Mouse (Mus musculus) heart, adult 2 months (tissue): Measurements from ENCODE around the gene Gpatch4. TPM values are rescaled to one million over a fixed set of nuclear protein-coding genes. Genes with fewer than 3 reads are reported as not detected.

Experiments used
- DNase-seq, 2 experiments: peaks; one replicate each; pipeline ENCODE4 v3.0.0; 2021
- H3K27ac ChIP-seq: fragments of 200-600 bp; 2 replicates; pipeline ENCODE4 v1.8.1; 2022
- H3K27me3 ChIP-seq: fragments of 200-500 bp; 2 replicates; pipeline ENCODE4 v1.6.1; 2012; ENCODE audit warnings: mild to moderate bottlenecking, low read length, inconsistent platforms, mixed read lengths; ENCODE audit not compliant: control insufficient read depth, insufficient read depth
- H3K36me3 ChIP-seq: fragments of 200-500 bp; 2 replicates; pipeline ENCODE4 v1.6.1; 2012; ENCODE audit warnings: low read length, inconsistent platforms; ENCODE audit not compliant: control insufficient read depth, insufficient read depth
- H3K4me1 ChIP-seq: fragments of 200-500 bp; 2 replicates; pipeline ENCODE4 v1.6.1; 2011; ENCODE audit warnings: low read length; ENCODE audit not compliant: control insufficient read depth, insufficient read depth
- H3K4me3 ChIP-seq: fragments of 200-600 bp; 2 replicates; pipeline ENCODE4 v1.8.1; 2022
- H3K79me2 ChIP-seq: fragments of 200-500 bp; replicated peaks from 2 replicates; pipeline ENCODE4 v1.6.1; 2012; ENCODE audit warnings: mild to moderate bottlenecking, inconsistent platforms, low read length, moderate library complexity, mixed read lengths; ENCODE audit not compliant: control insufficient read depth, insufficient read depth
- H3K9ac ChIP-seq: fragments of 200-500 bp; 2 replicates; pipeline ENCODE4 v1.6.1; 2012; ENCODE audit warnings: low read depth, mild to moderate bottlenecking, control low read depth, inconsistent platforms, low read length, mixed read lengths
- CTCF ChIP-seq: fragments of 200-600 bp; IDR thresholded peaks from 2 replicates; pipeline ENCODE4 v1.8.1; 2022; ENCODE audit warnings: antibody characterized with exemption, mild to moderate bottlenecking, moderate library complexity
- EP300 ChIP-seq: fragments of 200-500 bp; IDR thresholded peaks from 2 replicates; pipeline ENCODE4 v1.6.1; 2011; ENCODE audit warnings: low read depth, low read length, control low read depth; ENCODE audit not compliant: insufficient read depth
- POLR2A ChIP-seq: fragments of 200-500 bp; IDR thresholded peaks from 2 replicates; pipeline ENCODE4 v1.6.1; 2011; ENCODE audit warnings: mild to moderate bottlenecking, low read depth, low read length, control low read depth; ENCODE audit not compliant: insufficient read depth
- WGBS: fragments of 180-500 bp; shearing (Covaris S2); methylation state at CpG from one replicate; pipeline ENCODE4 v1.1.7; 2018; 5-methylcytosine and 5-hydroxymethylcytosine counted together
- intact Hi-C: fragments of 180-260 bp; cut with DNase I; formaldehyde crosslinking; loops from one replicate; pipeline ENCODE4 v1.15.1; 2025
- polyA plus RNA-seq: library from polyadenylated mRNA; depleted of rRNA; stranded (reverse); fragments of >200 nt; gene quantifications from 2 replicates; pipeline ENCODE4 v1.2.3, GENCODE M21; 2012; rRNA removed
- total RNA-seq, 2 experiments: library from RNA; stranded (reverse); gene quantifications; 2 replicates each; pipeline ENCODE4 v1.2.3; 2021

Gpatch4 gene
- total and polyA plus RNA-seq, 3 experiments, result 4.3 to 9.9 (median 9.5) TPM

GRCm38 (mm10) chr3:88094126-88094525 lies 51.2 kb downstream of the Gpatch4 start:
- no peaks in the 10 kb centered on the region for H3K79me2 ChIP-seq
- TF ChIP-seq EP300 (no peak), CTCF (no peak), POLR2A (no peak)
- intact Hi-C loops, result no loop called here
- no peak overlapping the region for H3K9ac ChIP-seq
- no peaks in the 10 kb centered on the region for H3K4me1 ChIP-seq
- no peak overlapping the region for H3K4me3 ChIP-seq
- H3K27me3 ChIP-seq, result no peaks in the 10 kb centered on the region
- H3K36me3 ChIP-seq, result no peaks in the 10 kb centered on the region
- 93% methylated on average over 5 of the region's 5 CpGs for WGBS
- H3K27ac ChIP-seq, result no peak overlapping the region
- no peak for DNase-seq

GRCm38 (mm10) chr3:88097666-88098065 lies 54.8 kb downstream of the Gpatch4 start:
- H3K4me1 ChIP-seq, result peaks cover 6% of the 10 kb centered on the region

GRCm38 (mm10) chr3:88100251-88100650 lies 57.3 kb downstream of the Gpatch4 start:
- Histone ChIP-seq H3K27me3 (no peaks in the 10 kb centered on the region), H3K4me3 (no peak overlapping the region), H3K36me3 (no peaks in the 10 kb centered on the region), H3K79me2 (no peaks in the 10 kb centered on the region), H3K4me1 (peaks cover 8% of the 10 kb centered on the region), H3K9ac (no peak overlapping the region), H3K27ac (no peak overlapping the region)
- TF ChIP-seq CTCF (no peak), POLR2A (no peak), EP300 (no peak)
- 51% methylated on average over 3 of the region's 3 CpGs for WGBS
- intact Hi-C loops, result no loop called here
- DNase-seq, result no peak

More at GRCm38 (mm10) chr3:88097666-88098065, 54.8 kb downstream of the Gpatch4 start:
- Histone ChIP-seq H3K79me2 (no peaks in the 10 kb centered on the region), H3K4me3 (no peak overlapping the region), H3K27ac (no peak overlapping the region), H3K9ac (no peak overlapping the region), H3K27me3 (no peaks in the 10 kb centered on the region), H3K36me3 (no peaks in the 10 kb centered on the region)
- intact Hi-C loops, result no loop called here
- 67% methylated on average over 6 of the region's 6 CpGs for WGBS
- no peak for DNase-seq
- TF ChIP-seq POLR2A, result no peak
- no peak for TF ChIP-seq EP300
- no peak for TF ChIP-seq CTCF

GRCm38 (mm10) chr3:88101736-88102135 lies 58.8 kb downstream of the Gpatch4 start:
- Histone ChIP-seq H3K27me3 (no peaks in the 10 kb centered on the region), H3K36me3 (no peaks in the 10 kb centered on the region), H3K4me3 (no peak overlapping the region), H3K27ac (peak overlapping the region; percentile 56; the same call in 1 of the 2 replicates), H3K9ac (no peak overlapping the region), H3K79me2 (no peaks in the 10 kb centered on the region), H3K4me1 (peaks cover 8% of the 10 kb centered on the region)
- intact Hi-C loops, result no loop called here
- DNase-seq, result no peak
- TF ChIP-seq POLR2A (no peak), CTCF (no peak), EP300 (no peak)
- 85% methylated on average over 7 of the region's 7 CpGs for WGBS

- intact Hi-C loops, result no loop called here
- DNase-seq, result no peak
- Histone ChIP-seq H3K27me3 (no peaks in the 10 kb centered on the region), H3K4me1 (peaks cover 8% of the 10 kb centered on the region), H3K9ac (no peak overlapping the region), H3K79me2 (no peaks in the 10 kb centered on the region), H3K36me3 (no peaks in the 10 kb centered on the region), H3K27ac (peak overlapping the region; percentile 56), H3K4me3 (no peak overlapping the region)
- 45% methylated on average over 6 of the region's 6 CpGs for WGBS
- TF ChIP-seq CTCF, result no peak
- no peak for TF ChIP-seq POLR2A
- no peak for TF ChIP-seq EP300
These were observed 59.3 kb downstream of the Gpatch4 start for GRCm38 (mm10) chr3:88102196-88102595.

- TF ChIP-seq POLR2A (no peak), CTCF (no peak), EP300 (no peak)
- H3K9ac ChIP-seq, result no peak overlapping the region
- no peaks in the 10 kb centered on the region for H3K27me3 ChIP-seq
- peak overlapping the region; percentile 56 for H3K27ac ChIP-seq
- no peak overlapping the region for H3K4me3 ChIP-seq
- WGBS, result 52% methylated on average over 6 of the region's 6 CpGs
- no peaks in the 10 kb centered on the region for H3K36me3 ChIP-seq
- intact Hi-C loops, result no loop called here
- H3K4me1 ChIP-seq, result peaks cover 8% of the 10 kb centered on the region
- H3K79me2 ChIP-seq, result no peaks in the 10 kb centered on the region
- DNase-seq, result peak; percentile 22 to 35
These were observed 59.7 kb downstream of the Gpatch4 start for GRCm38 (mm10) chr3:88102611-88103010.

Other genes starting within 250 kb of the Gpatch4 start
- under 1 TPM; 0.14 to 0.16 TPM for gene Ntrk1, start 247.9 kb upstream of the Gpatch4 start, total RNA-seq
- 0.38 and 0.57 TPM in 2 replicates for gene Ntrk1, start 247.9 kb upstream of the Gpatch4 start, polyA plus RNA-seq
- under 1 TPM in 1 of 2 experiments, not detected in 1; 0.05 TPM for gene Insrr, start 246.2 kb upstream of the Gpatch4 start, total RNA-seq
- 0.04 TPM in 1 of 2 replicates, not detected in the other for gene Insrr, start 246.2 kb upstream of the Gpatch4 start, polyA plus RNA-seq
- 10 to 100 TPM; 17.1 to 18.7 TPM for gene Pear1, start 218.8 kb upstream of the Gpatch4 start, total RNA-seq
- 42.5 and 45.0 TPM in 2 replicates for gene Pear1, start 218.8 kb upstream of the Gpatch4 start, polyA plus RNA-seq
- gene Sh2d2a, start 196.4 kb upstream of the Gpatch4 start, total RNA-seq, result under 1 TPM; 0.05 to 0.27 TPM
- gene Sh2d2a, start 196.4 kb upstream of the Gpatch4 start, polyA plus RNA-seq, result 0.41 and 0.70 TPM in 2 replicates
- gene Prcc, start 157.5 kb upstream of the Gpatch4 start, total RNA-seq, result 10 to 100 TPM; 46.7 to 50.7 TPM
- gene Prcc, start 157.5 kb upstream of the Gpatch4 start, polyA plus RNA-seq, result 27.6 and 35.9 TPM in 2 replicates
- gene Hdgf, start 136.8 kb upstream of the Gpatch4 start, total RNA-seq, result 100 to 1,000 TPM; 106 to 125 TPM
- gene Hdgf, start 136.8 kb upstream of the Gpatch4 start, polyA plus RNA-seq, result 61.6 and 99.5 TPM in 2 replicates
- gene Mrpl24, start 123.6 kb upstream of the Gpatch4 start, total RNA-seq, result 10 to 100 TPM; 70.4 to 71.9 TPM
- 53.3 and 88.7 TPM in 2 replicates for gene Mrpl24, start 123.6 kb upstream of the Gpatch4 start, polyA plus RNA-seq
- 10 to 100 TPM; 10.6 to 10.9 TPM for gene Isg20l2, start 112.8 kb upstream of the Gpatch4 start, total RNA-seq
- 6.2 and 10.8 TPM in 2 replicates for gene Isg20l2, start 112.8 kb upstream of the Gpatch4 start, polyA plus RNA-seq
- gene Rrnad1, start 112.4 kb upstream of the Gpatch4 start, total RNA-seq, result 1 to 10 TPM; 4.7 to 5.5 TPM
- gene Rrnad1, start 112.4 kb upstream of the Gpatch4 start, polyA plus RNA-seq, result 17.2 and 18.7 TPM in 2 replicates
- gene Crabp2, start 94.4 kb upstream of the Gpatch4 start, total RNA-seq, result under 1 TPM in 1 of 2 experiments, not detected in 1; 0.25 TPM
- gene Crabp2, start 94.4 kb upstream of the Gpatch4 start, polyA plus RNA-seq, result not detected in 2 replicates
- gene Nes, start 72.0 kb upstream of the Gpatch4 start, total RNA-seq, result 10 to 100 TPM; 14.7 to 22.8 TPM
- gene Nes, start 72.0 kb upstream of the Gpatch4 start, polyA plus RNA-seq, result 6.2 and 10.0 TPM in 2 replicates
- gene Bcan, start 42.9 kb upstream of the Gpatch4 start, total RNA-seq, result under 1 TPM in 1 of 2 experiments, not detected in 1; 0.09 TPM
- 0.32 and 0.55 TPM in 2 replicates for gene Bcan, start 42.9 kb upstream of the Gpatch4 start, polyA plus RNA-seq
- not detected for gene Hapln2, start 15.5 kb upstream of the Gpatch4 start, total RNA-seq
- not detected in 2 replicates for gene Hapln2, start 15.5 kb upstream of the Gpatch4 start, polyA plus RNA-seq
- gene Naxe, start 15.4 kb downstream of the Gpatch4 start, total RNA-seq, result 10 to 100 TPM; 70.6 to 81.9 TPM
- 86.6 and 96.7 TPM in 2 replicates for gene Naxe, start 15.4 kb downstream of the Gpatch4 start, polyA plus RNA-seq
- not detected for gene Ttc24, start 35.2 kb downstream of the Gpatch4 start, total RNA-seq
- 0.29 TPM in 1 of 2 replicates, not detected in the other for gene Ttc24, start 35.2 kb downstream of the Gpatch4 start, polyA plus RNA-seq
- gene Iqgap3, start 38.9 kb downstream of the Gpatch4 start, total RNA-seq, result under 1 TPM; 0.21 to 0.45 TPM
- gene Iqgap3, start 38.9 kb downstream of the Gpatch4 start, polyA plus RNA-seq, result 0.64 and 1.1 TPM in 2 replicates
- 100 to 1,000 TPM; 118 to 129 TPM for gene Mef2d, start 99.3 kb downstream of the Gpatch4 start, total RNA-seq
- gene Mef2d, start 99.3 kb downstream of the Gpatch4 start, polyA plus RNA-seq, result 119 and 122 TPM in 2 replicates
- not detected for gene Rhbg, start 211.6 kb downstream of the Gpatch4 start, total RNA-seq
- gene Rhbg, start 211.6 kb downstream of the Gpatch4 start, polyA plus RNA-seq, result 0.20 TPM in 1 of 2 replicates, not detected in the other
- under 1 TPM; 0.26 to 0.27 TPM for gene Gm38392, start 244.1 kb downstream of the Gpatch4 start, total RNA-seq
- gene Gm38392, start 244.1 kb downstream of the Gpatch4 start, polyA plus RNA-seq, result 0.23 TPM in 1 of 2 replicates, not detected in the other